ENCODE assay signal across 10 mouse cellular contexts in genomic region chr14:51886051-51886450, GRCm38 (mm10). TPM values are rescaled to one million over a fixed set of nuclear protein-coding genes. Genes with fewer than 3 reads are reported as not detected.
DNase-seq lines count a peak whose midpoint lies in the region; ATAC-seq lines count a peak whose summit lies in the region.
"Had no signal": no experiment of that assay in that cellular context is flagged by ENCODE, and none has a peak within 500 bp of the region (broad histone marks: within the 10 kb centered on the region; RNA-seq: fewer than 3 reads in every experiment).

No protein-coding gene starts in this region.

- H3K27me3 ChIP-seq in heart, embryonic 16.5 days (ENCODE audit: control insufficient read depth, insufficient read depth, low read length) = no peaks in the 10 kb centered on the region
- H3K27me3 ChIP-seq in hindbrain, embryonic 16.5 days (replicated peaks; ENCODE audit: control insufficient read depth, insufficient read depth, low read length) = no peaks in the 10 kb centered on the region
- H3K27me3 ChIP-seq in midbrain, embryonic 13.5 days = no peaks in the 10 kb centered on the region

- intact Hi-C loops in heart, postnatal 14 days (cut with DNase I) = loop anchor here (10.0 kb wide), 1 partner anchor 419 kb away; the partner anchor contains the start of gene Mettl3

- DNase-seq in heart, postnatal 14 days = no peak
- DNase-seq in cerebellum, adult 9-11 months = no peak
- DNase-seq in layer of hippocampus, postnatal 36 days = no peak
- DNase-seq: adrenal gland, postnatal 36 days; kidney, adult 2 months had no signal

- H3K36me3 ChIP-seq in heart, embryonic 16.5 days (ENCODE audit: control insufficient read depth, insufficient read depth) = peaks cover 41% of the 10 kb centered on the region
- peaks cover 30% of the 10 kb centered on the region for H3K36me3 ChIP-seq in hindbrain, embryonic 16.5 days (ENCODE audit: control insufficient read depth, insufficient read depth, low read length)
- peaks cover 44% of the 10 kb centered on the region for H3K36me3 ChIP-seq in midbrain, embryonic 13.5 days

- no peak overlapping the region for H3K27ac ChIP-seq in heart, embryonic 16.5 days (ENCODE audit: low read length)
- H3K27ac ChIP-seq in brown adipose tissue, adult 24 weeks (replicated peaks; ENCODE audit: low read depth, low read length) = no peak overlapping the region
- no peak overlapping the region for H3K27ac ChIP-seq in hindbrain, embryonic 16.5 days (ENCODE audit: low read depth, low read length)
- H3K27ac ChIP-seq in midbrain, embryonic 13.5 days = no peak overlapping the region

- H3K4me2 ChIP-seq in heart, embryonic 16.5 days (ENCODE audit: low read depth, low read length) = peak overlapping the region; percentile 95
- peak overlapping the region; percentile 75 for H3K4me2 ChIP-seq in hindbrain, embryonic 16.5 days (ENCODE audit: low read length)
- H3K4me2 ChIP-seq in midbrain, embryonic 13.5 days (replicated peaks) = peak overlapping the region; percentile 88

- H3K9ac ChIP-seq in heart, embryonic 16.5 days (ENCODE audit: low read length) = no peak overlapping the region; the same call in 1 of the 2 replicates
- H3K9ac ChIP-seq in hindbrain, embryonic 16.5 days (ENCODE audit: low read depth, low read length) = no peak overlapping the region
- H3K9ac ChIP-seq in midbrain, embryonic 13.5 days (replicated peaks) = peak overlapping the region; percentile 88

- H3K4me3 ChIP-seq in heart, embryonic 16.5 days (ENCODE audit: low read length) = no peak overlapping the region
- 0 out of 2 replicates have a peak overlapping the region, but pooled peaks have one; percentile 8 for H3K4me3 ChIP-seq in brown adipose tissue, adult 24 weeks (ENCODE audit: insufficient read depth, low read depth, low read length)
- peak overlapping the region; percentile 74; the same call in 1 of the 2 replicates for H3K4me3 ChIP-seq in hindbrain, embryonic 16.5 days (ENCODE audit: low read length)
- peak overlapping the region; percentile 81 for H3K4me3 ChIP-seq in midbrain, embryonic 13.5 days (replicated peaks)

- H3K9me3 ChIP-seq in heart, embryonic 16.5 days (replicated peaks; ENCODE audit: control insufficient read depth, low read length) = no peaks in the 10 kb centered on the region
- no peaks in the 10 kb centered on the region for H3K9me3 ChIP-seq in hindbrain, embryonic 16.5 days (ENCODE audit: control insufficient read depth, low read length)
- H3K9me3 ChIP-seq in midbrain, embryonic 13.5 days = no peaks in the 10 kb centered on the region

- H3K4me1 ChIP-seq in heart, embryonic 16.5 days (ENCODE audit: control insufficient read depth, insufficient read depth, low read length) = peaks cover 11% of the 10 kb centered on the region
- H3K4me1 ChIP-seq in brown adipose tissue, adult 24 weeks (ENCODE audit: control insufficient read depth, insufficient read depth, insufficient read length, low read length) = no peaks in the 10 kb centered on the region
- H3K4me1 ChIP-seq in hindbrain, embryonic 16.5 days (ENCODE audit: control insufficient read depth, insufficient read depth, low read depth, low read length) = peaks cover 12% of the 10 kb centered on the region
- H3K4me1 ChIP-seq in midbrain, embryonic 13.5 days (replicated peaks) = peaks cover 20% of the 10 kb centered on the region

- no peak for ATAC-seq in heart, embryonic 16.5 days (replicated peaks; ENCODE audit: extremely low read depth, insufficient read depth, low FRiP score)
- no peak for ATAC-seq in hindbrain, embryonic 16.5 days
- no peak for ATAC-seq in midbrain, embryonic 13.5 days
- ATAC-seq in cerebellum, adult (ENCODE audit: insufficient number of reproducible peaks, low FRiP score, low TSS enrichment) = no peak

- 57% methylated on average over 6 of the region's 6 CpGs for WGBS in heart, embryonic 16.5 days
- 51% methylated on average over 6 of the region's 6 CpGs for WGBS in hindbrain, embryonic 16.5 days
- WGBS in midbrain, embryonic 13.5 days = 38% methylated on average over 6 of the region's 6 CpGs

RNA-seq across cellular contexts. Expression of gene Mettl17, which starts 1.4 kb away (rescaled TPM):
- polyA plus RNA-seq in heart, embryonic 16.5 days (2015; fragmentation: Nextera tagmentation; extraction: Ambion mirVana) = 37.8 and 42.1 TPM in 2 replicates
- total RNA-seq in heart, postnatal 14 days (2021) = 10 to 100 TPM; 18.6 to 30.2 TPM
- 8.3 and 21.2 TPM in 2 replicates for polyA plus RNA-seq in brown adipose tissue, adult 24 weeks (2012; ENCODE audit: insufficient read depth, insufficient read length, missing spikeins)
- 80.4 and 88.1 TPM in 2 replicates for polyA plus RNA-seq in hindbrain, embryonic 16.5 days (2015; fragmentation: Nextera tagmentation; extraction: Ambion mirVana)
- 82.7 and 87.6 TPM in 2 replicates for polyA plus RNA-seq in midbrain, embryonic 13.5 days (2015; fragmentation: Nextera tagmentation; extraction: Ambion mirVana)
- 10 to 100 TPM; 40.8 to 50.5 TPM for total RNA-seq in layer of hippocampus, postnatal 36 days (2021)

RNA-seq across cellular contexts. Expression of gene Slc39a2, which starts 6.6 kb away (rescaled TPM):
- polyA plus RNA-seq in heart, embryonic 16.5 days (2015; fragmentation: Nextera tagmentation; extraction: Ambion mirVana) = 0.31 and 0.38 TPM in 2 replicates
- under 1 TPM; 0.29 to 0.44 TPM for total RNA-seq in heart, postnatal 14 days (2021)
- polyA plus RNA-seq in brown adipose tissue, adult 24 weeks (2012; ENCODE audit: insufficient read depth, insufficient read length, missing spikeins) = not detected in 2 replicates
- 1.5 and 1.9 TPM in 2 replicates for polyA plus RNA-seq in hindbrain, embryonic 16.5 days (2015; fragmentation: Nextera tagmentation; extraction: Ambion mirVana)
- polyA plus RNA-seq in midbrain, embryonic 13.5 days (2015; fragmentation: Nextera tagmentation; extraction: Ambion mirVana) = 1.8 and 2.0 TPM in 2 replicates
- 10 to 100 TPM in 1 of 2 experiments, 1 to 10 TPM in 1; 8.1 to 11.0 TPM for total RNA-seq in layer of hippocampus, postnatal 36 days (2021)

RNA-seq across cellular contexts. Expression of gene Ndrg2, which starts 27.9 kb away (rescaled TPM):
- polyA plus RNA-seq in heart, embryonic 16.5 days (2015; fragmentation: Nextera tagmentation; extraction: Ambion mirVana) = 421 and 437 TPM in 2 replicates
- 1,000 to 10,000 TPM in 1 of 2 experiments, 100 to 1,000 TPM in 1; 982 to 1,030 TPM for total RNA-seq in heart, postnatal 14 days (2021)
- 243 and 259 TPM in 2 replicates for polyA plus RNA-seq in brown adipose tissue, adult 24 weeks (2012; ENCODE audit: insufficient read depth, insufficient read length, missing spikeins)
- polyA plus RNA-seq in hindbrain, embryonic 16.5 days (2015; fragmentation: Nextera tagmentation; extraction: Ambion mirVana) = 338 and 429 TPM in 2 replicates
- polyA plus RNA-seq in midbrain, embryonic 13.5 days (2015; fragmentation: Nextera tagmentation; extraction: Ambion mirVana) = 66.6 and 69.7 TPM in 2 replicates
- 100 to 1,000 TPM; 824 to 861 TPM for total RNA-seq in layer of hippocampus, postnatal 36 days (2021)

RNA-seq across cellular contexts. Expression of gene Tppp2, which starts 32.2 kb away (rescaled TPM):
- polyA plus RNA-seq in heart, embryonic 16.5 days (2015; fragmentation: Nextera tagmentation; extraction: Ambion mirVana) = not detected in 2 replicates
- total RNA-seq in heart, postnatal 14 days (2021) = not detected
- polyA plus RNA-seq in brown adipose tissue, adult 24 weeks (2012; ENCODE audit: insufficient read depth, insufficient read length, missing spikeins) = not detected in 2 replicates
- polyA plus RNA-seq in hindbrain, embryonic 16.5 days (2015; fragmentation: Nextera tagmentation; extraction: Ambion mirVana) = not detected in 2 replicates
- polyA plus RNA-seq in midbrain, embryonic 13.5 days (2015; fragmentation: Nextera tagmentation; extraction: Ambion mirVana) = not detected in 2 replicates
- not detected for total RNA-seq in layer of hippocampus, postnatal 36 days (2021)
- total RNA-seq: adrenal gland, postnatal 36 days had no signal
- polyA plus RNA-seq: kidney, adult 2 months had no signal

RNA-seq across cellular contexts. Expression of gene Ear6, which starts 32.6 kb away (rescaled TPM):
- polyA plus RNA-seq in heart, embryonic 16.5 days (2015; fragmentation: Nextera tagmentation; extraction: Ambion mirVana) = not detected in 2 replicates
- not detected for total RNA-seq in heart, postnatal 14 days (2021)
- not detected in 2 replicates for polyA plus RNA-seq in brown adipose tissue, adult 24 weeks (2012; ENCODE audit: insufficient read depth, insufficient read length, missing spikeins)
- polyA plus RNA-seq in hindbrain, embryonic 16.5 days (2015; fragmentation: Nextera tagmentation; extraction: Ambion mirVana) = not detected in 2 replicates
- polyA plus RNA-seq in midbrain, embryonic 13.5 days (2015; fragmentation: Nextera tagmentation; extraction: Ambion mirVana) = not detected in 2 replicates
- total RNA-seq in layer of hippocampus, postnatal 36 days (2021) = not detected
- total RNA-seq: adrenal gland, postnatal 36 days had no signal
- polyA plus RNA-seq: kidney, adult 2 months had no signal
